Mouse (Mus musculus) C2C12 (cell line): Measurements from ENCODE around the gene Cmtm3. TPM values are rescaled to one million over a fixed set of nuclear protein-coding genes. Genes with fewer than 3 reads are reported as not detected.
A peak's percentile ranks its signal among the peaks of the same experiment; 100 is the strongest.

ENCODE experiments used
- H3K27me3 ChIP-seq: one replicate; pipeline ENCODE4 v1.6.1; 2011; ENCODE audit not compliant: control insufficient read depth, insufficient read depth, insufficient read length
- H3K36me3 ChIP-seq: one replicate; pipeline ENCODE4 v1.6.1; 2011; ENCODE audit not compliant: control insufficient read depth, insufficient read depth
- H3K4me3 ChIP-seq: one replicate; pipeline ENCODE4 v1.5.1; 2011; ENCODE audit warnings: mild to moderate bottlenecking, control low read depth; ENCODE audit not compliant: poor library complexity, insufficient read depth, severe bottlenecking
- H3K79me2 ChIP-seq: one replicate; pipeline ENCODE4 v1.6.1; 2011; ENCODE audit not compliant: control insufficient read depth, insufficient read depth
- H3K79me3 ChIP-seq: one replicate; pipeline ENCODE4 v1.6.1; 2011; ENCODE audit warnings: low read depth, control low read depth
- H3ac ChIP-seq: one replicate; pipeline ENCODE3; 2011; ENCODE audit warnings: low read depth; ENCODE audit not compliant: control insufficient read depth, insufficient read length
- CEBPB ChIP-seq: IDR thresholded peaks from one replicate; pipeline ENCODE4 v1.6.1; 2011; ENCODE audit warnings: low read depth, mild to moderate bottlenecking, control low read depth, moderate library complexity
- CTCF ChIP-seq: IDR thresholded peaks from one replicate; pipeline ENCODE4 v1.5.1; 2011; ENCODE audit not compliant: control insufficient read depth, insufficient read depth, insufficient read length
- FOSL1 ChIP-seq: IDR thresholded peaks from one replicate; pipeline ENCODE4 v1.8.0; 2011; ENCODE audit warnings: mild to moderate bottlenecking, low read length; ENCODE audit not compliant: poor library complexity, insufficient read depth, severe bottlenecking
- MAX ChIP-seq: IDR thresholded peaks from one replicate; pipeline ENCODE4 v1.6.1; 2011; ENCODE audit warnings: mild to moderate bottlenecking, control low read depth
- MYOD1 ChIP-seq: IDR thresholded peaks from one replicate; pipeline ENCODE4 v1.6.1; 2011; ENCODE audit warnings: low read depth; ENCODE audit not compliant: control insufficient read depth, insufficient read length
- MYOG ChIP-seq: IDR thresholded peaks from one replicate; pipeline ENCODE4 v1.6.1; 2011; ENCODE audit not compliant: control insufficient read depth, insufficient read length; ENCODE audit errors: extremely low read depth
- USF1 ChIP-seq: IDR thresholded peaks from one replicate; pipeline ENCODE4 v1.6.1; 2011; ENCODE audit warnings: low read depth, mild to moderate bottlenecking, control low read depth, moderate library complexity
- polyA plus RNA-seq: library from polyadenylated mRNA; unstranded; fragments of >200 nt; fragmentation: generic; extraction: Trizol; gene quantifications from one replicate; pipeline ENCODE4 v1.2.1, GENCODE M21; 2012; ENCODE audit warnings: missing spikeins

The Cmtm3 gene
- polyA plus RNA-seq, 1 experiment = 86.5 TPM

- Histone ChIP-seq H3K79me3 (peaks cover 3% of the 10 kb centered on the region), H3ac (no peak overlapping the region), H3K4me3 (no peak overlapping the region), H3K79me2 (peaks cover 12% of the 10 kb centered on the region), H3K27me3 (no peaks in the 10 kb centered on the region), H3K36me3 (no peaks in the 10 kb centered on the region)
- TF ChIP-seq FOSL1 (no peak), USF1 (no peak), MYOD1 (no peak), MYOG (no peak), MAX (no peak), CEBPB (no peak)
Observed at GRCm38 (mm10) chr8:104336806-104337205, 2.4 kb upstream of the Cmtm3 start.

GRCm38 (mm10) chr8:104337890-104338289, 1.3 kb upstream of the Cmtm3 start:
- H3K36me3 ChIP-seq = peaks cover under 1% of the 10 kb centered on the region
- H3K79me2 ChIP-seq = peaks cover 19% of the 10 kb centered on the region
- H3K27me3 ChIP-seq = no peaks in the 10 kb centered on the region
- H3K79me3 ChIP-seq = peaks cover 8% of the 10 kb centered on the region
- TF ChIP-seq MYOG (no peak), MYOD1 (no peak), USF1 (no peak), FOSL1 (no peak), MAX (no peak), CEBPB (no peak)
- no peak overlapping the region for H3K4me3 ChIP-seq
- no peak overlapping the region for H3ac ChIP-seq

GRCm38 (mm10) chr8:104339983-104340232, 698 bp downstream of the Cmtm3 start:
- Histone ChIP-seq H3ac (peak overlapping the region; percentile 77), H3K4me3 (peak overlapping the region; percentile 78)
- no peak for TF ChIP-seq CEBPB
- TF ChIP-seq MAX = no peak
- TF ChIP-seq MYOD1 = no peak
- TF ChIP-seq MYOG = no peak
- TF ChIP-seq USF1 = no peak
- TF ChIP-seq FOSL1 = no peak
- no peak for TF ChIP-seq CTCF

GRCm38 (mm10) chr8:104340233-104341105, 1.3 kb downstream of the Cmtm3 start:
- TF ChIP-seq CTCF (peak; percentile 51), FOSL1 (no peak)
- H3K79me3 ChIP-seq = peaks cover 8% of the 10 kb centered on the region
- H3K36me3 ChIP-seq = peaks cover 26% of the 10 kb centered on the region
- H3K27me3 ChIP-seq = no peaks in the 10 kb centered on the region
- peak overlapping the region; percentile 77 for H3ac ChIP-seq
- H3K79me2 ChIP-seq = peaks cover 19% of the 10 kb centered on the region
- H3K4me3 ChIP-seq = peak overlapping the region; percentile 78

More at GRCm38 (mm10) chr8:104339983-104340232, 698 bp downstream of the Cmtm3 start:
- peaks cover 20% of the 10 kb centered on the region for H3K36me3 ChIP-seq
- peaks cover 8% of the 10 kb centered on the region for H3K79me3 ChIP-seq
- no peaks in the 10 kb centered on the region for H3K27me3 ChIP-seq
- H3K79me2 ChIP-seq = peaks cover 19% of the 10 kb centered on the region

GRCm38 (mm10) chr8:104341106-104341561, 1.9 kb downstream of the Cmtm3 start:
- no peaks in the 10 kb centered on the region for H3K27me3 ChIP-seq
- H3K79me2 ChIP-seq = peaks cover 19% of the 10 kb centered on the region

More at GRCm38 (mm10) chr8:104341106-104341561, 1.9 kb downstream of the Cmtm3 start:
- TF ChIP-seq MYOG (no peak), CTCF (no peak), FOSL1 (no peak), USF1 (peak; percentile 89), CEBPB (no peak), MAX (peak; percentile 17), MYOD1 (no peak)
- H3K36me3 ChIP-seq = peaks cover 32% of the 10 kb centered on the region
- peaks cover 8% of the 10 kb centered on the region for H3K79me3 ChIP-seq
- H3ac ChIP-seq = peak overlapping the region; percentile 77
- H3K4me3 ChIP-seq = peak overlapping the region; percentile 78
